Mouse (Mus musculus): Measurements from ENCODE around the gene Ubtd2. TPM values are rescaled to one million over a fixed set of nuclear protein-coding genes. Genes with fewer than 3 reads are reported as not detected.
A peak's percentile ranks its signal among the peaks of the same experiment; 100 is the strongest.
"Not testable (repeated sequence)": the region's sequence is repeated elsewhere in the genome, so short reads cannot be mapped to it uniquely, and the experiment has no call there.

The Ubtd2 gene
- total RNA-seq, 4 experiments from 2014 or later, result 11.5 to 15.9 (median 13.7) TPM

DNA sequence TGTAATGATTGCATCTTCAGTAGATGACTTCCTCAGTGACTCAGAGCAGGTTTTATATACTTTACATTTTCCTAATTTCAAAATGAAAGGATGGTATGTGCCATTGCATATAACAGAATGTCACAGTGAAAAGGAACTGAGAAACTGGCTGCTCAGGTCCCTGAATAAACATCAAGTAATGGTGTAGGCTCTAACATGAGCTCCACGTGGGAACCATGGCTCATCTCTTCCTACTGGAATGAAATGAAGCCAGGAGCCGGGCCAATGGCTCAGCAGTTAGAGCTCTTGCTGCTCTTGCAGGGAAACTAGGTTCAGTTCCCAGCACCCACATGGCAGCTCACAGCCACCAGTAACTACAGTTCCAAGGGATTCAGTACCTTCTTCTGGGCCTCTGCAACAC lies 16.8 kb downstream of the Ubtd2 start:
- no peak for DNase-seq

DNA sequence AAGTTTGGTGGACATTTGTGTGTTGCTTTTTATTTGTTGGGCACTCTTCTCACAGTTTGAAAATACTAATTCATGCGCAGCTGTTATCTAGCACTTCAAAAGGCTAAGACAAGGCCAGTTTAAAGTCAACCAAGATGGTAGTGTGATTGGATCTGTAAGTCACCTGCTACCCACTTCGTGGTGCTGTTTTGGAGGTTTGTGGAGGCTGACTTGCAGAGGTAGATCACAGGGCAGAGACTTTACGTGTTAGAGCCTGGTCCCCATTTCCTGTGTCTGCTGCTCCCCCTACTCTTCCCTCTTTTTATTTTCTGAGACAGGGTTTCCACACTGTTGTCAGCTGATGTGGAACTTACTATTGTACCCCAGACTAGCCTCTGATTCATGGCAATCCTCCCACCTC lies 19.6 kb downstream of the Ubtd2 start:
- no peak for DNase-seq

DNA sequence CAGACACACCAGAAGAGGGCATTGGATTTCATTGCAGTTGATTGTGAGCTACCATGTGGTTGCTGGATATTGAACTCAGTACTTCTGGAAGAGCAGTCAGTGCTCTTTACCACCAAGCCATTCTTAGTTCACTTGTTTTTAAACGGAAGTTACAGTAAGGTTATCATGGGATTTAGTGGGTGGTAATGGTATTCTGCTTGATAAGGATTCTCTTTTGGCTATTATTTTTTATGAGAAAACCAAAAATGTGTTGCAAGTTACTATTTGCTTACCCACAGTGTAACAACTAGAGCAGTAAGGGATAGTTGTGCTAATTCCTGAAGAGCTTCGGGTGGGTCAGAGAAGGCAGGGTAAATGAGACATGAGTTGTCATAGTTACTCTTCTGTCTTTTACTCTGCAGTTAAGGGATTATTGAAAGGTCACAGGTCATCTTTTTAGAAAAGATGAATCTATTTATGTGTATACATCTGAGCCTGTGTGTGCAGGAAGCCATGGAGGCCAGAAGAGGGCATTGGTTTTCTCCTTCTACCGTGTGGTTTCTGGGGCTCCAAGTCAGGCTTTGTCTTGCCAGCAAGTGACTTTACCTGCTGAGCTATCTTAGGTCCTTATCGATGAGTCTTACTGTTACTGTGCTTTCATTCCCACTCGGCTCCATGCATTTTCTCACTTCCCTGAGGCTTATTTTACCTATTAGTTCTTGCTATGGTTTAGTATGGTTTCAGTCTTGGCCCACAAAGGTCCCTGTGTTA lies 20.5 kb downstream of the Ubtd2 start:
- DNase-seq, result no peak

DNA sequence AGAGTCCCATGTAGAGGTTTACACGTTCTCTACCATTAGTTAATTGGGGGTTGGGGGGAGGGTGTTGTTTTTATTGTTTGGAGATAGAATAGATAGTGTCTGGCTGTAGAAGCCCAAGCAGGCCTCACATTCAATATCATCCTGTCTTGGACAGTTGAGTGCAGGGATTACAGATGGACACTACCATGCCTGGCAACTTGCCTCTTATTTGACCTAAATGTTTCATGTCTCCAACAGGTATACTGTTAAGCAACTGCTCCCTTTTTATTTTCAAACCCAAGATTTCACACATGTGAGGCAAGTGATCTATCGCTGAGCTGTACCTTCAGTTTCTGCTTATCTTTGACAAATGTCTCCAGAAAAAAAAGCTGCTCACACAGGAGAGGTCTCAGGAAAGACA lies 26.4 kb downstream of the Ubtd2 start:
- DNase-seq, result no peak

DNA sequence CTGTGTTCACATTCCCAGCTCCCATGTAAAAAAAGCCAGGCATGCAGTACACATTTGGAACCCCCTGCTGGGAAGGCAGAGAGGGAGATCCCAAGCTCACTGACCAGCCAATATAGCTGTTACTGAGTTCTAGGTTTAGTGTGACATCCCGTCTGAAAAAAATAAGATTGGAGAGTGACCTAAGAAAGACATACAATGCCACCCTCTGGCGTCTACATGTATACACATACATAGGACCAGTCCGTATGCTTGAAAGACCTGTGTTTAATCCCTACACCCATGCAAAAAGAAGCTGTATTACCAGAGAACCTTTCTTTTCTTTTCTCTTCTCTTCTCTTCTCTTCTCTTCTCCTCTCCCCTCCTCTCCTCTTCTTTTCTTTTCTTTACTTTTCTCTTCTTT lies 30.1 kb downstream of the Ubtd2 start:
- DNase-seq, result no peak

DNA sequence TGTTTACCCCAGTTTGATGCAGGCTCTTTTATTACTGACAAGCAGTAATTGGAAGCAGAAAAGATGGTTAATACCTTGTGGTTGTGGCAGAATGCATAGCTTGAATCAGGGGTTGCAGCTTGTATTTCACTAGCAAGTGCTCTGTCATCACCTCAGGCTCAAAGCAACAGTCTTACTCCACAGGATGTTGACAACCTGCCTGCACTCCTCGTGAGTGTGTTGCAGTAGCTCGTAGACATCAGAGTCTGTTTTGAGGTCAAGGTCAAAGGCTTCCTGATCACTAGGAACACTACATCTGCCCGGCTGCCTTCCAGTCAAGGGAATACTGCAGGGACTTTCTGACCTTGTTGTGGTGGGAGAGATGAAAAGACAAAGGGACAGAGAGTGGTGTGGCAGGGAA lies 31.5 kb downstream of the Ubtd2 start:
- DNase-seq, result no peak

DNA sequence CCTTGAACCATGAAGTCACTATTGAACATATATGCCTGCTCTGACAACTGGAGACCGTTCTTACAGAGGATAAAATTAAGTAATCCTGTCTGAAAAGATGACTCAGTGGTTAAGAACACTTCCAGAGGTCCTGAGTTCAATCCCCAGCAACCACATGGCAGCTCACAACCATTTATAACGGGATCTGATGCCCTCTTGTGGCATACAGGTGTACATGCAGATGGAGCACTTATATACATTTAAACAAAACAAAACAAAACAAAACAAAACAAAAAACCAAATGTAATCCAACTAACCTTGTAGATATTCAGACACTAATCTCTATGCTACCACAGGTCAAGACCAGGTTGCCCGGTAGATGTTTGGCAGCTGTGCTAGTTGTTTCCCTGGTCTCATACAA lies 32.3 kb downstream of the Ubtd2 start:
- no peak for DNase-seq

DNA sequence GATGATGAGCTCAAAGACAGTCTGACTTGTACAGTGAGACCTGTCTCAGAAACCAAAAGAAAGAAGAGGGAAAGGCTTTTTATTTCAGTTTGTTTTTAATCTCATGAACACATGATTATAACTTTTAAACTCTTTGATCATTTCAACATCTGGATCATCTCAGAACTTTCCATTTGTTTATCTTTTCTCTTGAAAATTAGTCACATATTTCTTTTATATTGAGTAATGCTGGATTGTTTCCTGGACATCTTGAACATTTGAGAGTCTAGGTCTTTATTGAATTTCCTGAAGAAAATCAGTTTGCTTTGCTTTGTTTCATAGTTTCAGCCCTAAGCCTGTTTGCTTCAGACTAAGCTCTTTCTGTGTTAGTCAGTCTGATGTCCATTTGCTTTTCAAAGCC lies 33.2 kb downstream of the Ubtd2 start:
- no peak for DNase-seq

DNA sequence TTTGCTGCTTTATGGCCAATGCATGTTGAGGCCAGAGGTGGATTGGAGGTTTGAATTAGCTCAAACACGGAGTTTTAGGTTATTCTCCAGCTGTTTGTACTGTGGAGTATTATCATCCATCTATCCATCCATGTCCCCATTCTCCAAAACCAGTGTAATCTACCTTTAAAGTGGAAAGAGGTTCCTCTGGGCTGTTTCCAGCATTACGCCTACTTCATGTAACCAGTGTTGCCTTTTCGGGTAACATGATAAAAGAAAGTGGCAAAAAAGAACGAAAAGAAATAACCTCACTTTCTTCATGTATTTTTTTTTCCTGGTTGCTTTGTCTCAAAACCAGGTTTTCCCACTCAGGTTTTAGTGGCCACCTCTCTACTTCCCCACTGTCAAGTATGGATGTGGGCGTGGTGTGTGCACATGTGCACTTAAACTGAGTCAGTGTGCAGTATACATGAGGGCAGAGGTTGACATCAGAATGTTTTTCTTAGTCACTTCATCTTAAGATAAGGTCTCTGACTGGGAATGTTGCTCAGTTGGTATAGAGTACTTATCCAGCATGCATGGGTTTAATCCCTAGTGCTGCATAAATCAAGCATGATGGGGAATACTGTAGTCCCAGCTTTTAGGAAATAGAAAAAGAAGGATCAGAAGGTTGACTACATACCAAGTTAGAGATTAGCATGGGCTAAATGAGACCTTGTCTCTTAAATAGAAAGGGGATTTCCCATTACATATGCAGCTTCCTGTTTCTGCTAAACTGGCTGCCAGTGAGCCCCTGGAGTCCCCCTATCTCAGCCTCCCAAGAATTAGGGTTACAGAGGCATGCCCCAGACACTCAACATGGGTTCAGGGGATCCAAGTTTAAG lies 33.9 kb downstream of the Ubtd2 start:
- DNase-seq, result no peak

DNA sequence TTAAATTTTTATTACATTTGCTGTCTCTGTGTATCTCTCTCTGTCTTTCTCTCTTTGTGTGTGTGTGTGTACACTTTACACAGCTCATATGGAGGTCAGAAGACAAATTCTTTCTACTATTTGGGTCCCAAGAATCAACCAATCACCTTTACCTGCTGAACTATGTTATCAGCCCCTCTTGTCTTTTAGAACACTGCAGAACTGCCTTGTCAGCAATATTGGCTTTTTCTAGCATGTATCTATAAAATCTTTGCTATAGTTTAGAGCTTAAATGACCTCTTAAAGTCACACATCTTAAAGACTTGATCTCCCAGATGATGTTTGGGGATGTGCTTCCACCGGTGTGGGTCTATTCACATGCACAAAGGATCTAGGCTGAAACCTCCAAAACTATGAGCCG lies 35.9 kb downstream of the Ubtd2 start:
- no peak for DNase-seq

DNA sequence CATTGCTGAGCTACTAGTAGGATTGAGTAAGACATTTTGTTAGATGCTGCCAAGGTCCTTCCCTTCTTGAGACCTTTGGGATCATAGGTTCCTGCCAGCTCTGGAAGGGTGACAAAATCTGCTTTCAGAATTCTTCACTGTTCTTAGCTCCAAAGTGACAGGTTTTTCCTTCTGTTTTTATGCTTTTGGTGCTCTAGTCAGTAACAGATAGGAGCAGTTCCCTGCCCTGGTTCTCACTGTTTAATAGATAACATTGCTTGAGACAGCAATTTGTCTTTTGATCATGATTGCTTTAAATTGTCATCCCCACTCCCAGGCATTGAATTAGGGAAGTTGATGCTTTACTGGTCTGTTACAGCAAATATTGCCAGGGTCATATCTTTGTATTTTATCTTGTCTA lies 38.1 kb downstream of the Ubtd2 start:
- DNase-seq, result no peak

DNA sequence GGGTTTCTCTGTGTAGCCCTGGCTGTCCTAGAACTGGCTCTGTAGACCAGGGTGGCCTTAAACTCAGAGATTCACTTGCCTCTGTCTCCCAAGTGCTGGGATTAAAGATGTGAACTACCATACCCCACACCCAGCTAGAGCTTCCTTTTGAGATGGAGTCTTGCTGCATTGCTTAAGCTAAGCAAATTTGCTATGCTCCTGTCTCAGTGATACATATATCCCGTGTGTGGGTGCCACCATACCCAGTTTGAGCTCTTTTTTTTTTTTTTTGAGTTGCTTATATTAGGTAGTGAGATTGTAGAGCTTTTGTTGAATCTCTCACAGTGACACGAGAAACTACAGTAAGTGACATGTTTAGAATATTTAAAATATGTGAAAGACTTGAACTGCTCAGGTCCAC lies 40.1 kb downstream of the Ubtd2 start:
- no peak for DNase-seq

DNA sequence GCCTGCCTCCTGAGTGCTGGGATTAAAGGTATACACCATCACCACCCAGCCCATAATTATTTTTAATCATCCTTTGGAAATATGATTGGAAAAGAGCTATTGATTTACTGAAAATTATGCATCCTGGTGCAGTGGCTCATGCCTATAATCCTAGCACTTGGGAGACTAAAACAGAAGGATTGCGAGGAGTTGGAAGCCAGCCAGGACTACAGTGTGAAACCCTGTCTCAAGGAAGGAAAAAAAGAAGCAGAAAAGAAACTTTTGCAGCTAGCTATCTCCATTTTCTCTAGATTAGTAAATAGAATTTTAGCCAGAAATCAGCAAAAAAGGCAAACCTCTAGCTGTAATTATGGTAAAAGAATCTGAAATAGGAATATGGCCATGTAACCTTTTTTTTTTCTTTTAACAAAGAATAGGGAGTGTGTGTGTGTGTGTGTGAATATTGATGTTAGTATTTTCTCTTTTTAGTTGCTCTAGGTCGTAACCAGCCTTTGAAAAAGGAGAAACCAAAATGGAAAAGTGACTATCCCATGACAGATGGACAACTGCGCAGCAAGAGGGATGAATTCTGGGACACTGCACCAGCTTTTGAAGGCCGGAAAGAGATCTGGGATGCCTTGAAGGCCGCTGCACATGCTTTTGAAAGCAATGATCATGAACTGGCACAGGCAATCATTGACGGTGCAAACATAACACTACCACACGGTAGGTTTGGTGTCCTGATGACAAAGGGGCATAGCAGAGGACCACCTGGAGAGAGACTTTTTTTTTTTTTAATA lies 43.8 kb downstream of the Ubtd2 start:
- peak; percentile 30 for DNase-seq

DNA sequence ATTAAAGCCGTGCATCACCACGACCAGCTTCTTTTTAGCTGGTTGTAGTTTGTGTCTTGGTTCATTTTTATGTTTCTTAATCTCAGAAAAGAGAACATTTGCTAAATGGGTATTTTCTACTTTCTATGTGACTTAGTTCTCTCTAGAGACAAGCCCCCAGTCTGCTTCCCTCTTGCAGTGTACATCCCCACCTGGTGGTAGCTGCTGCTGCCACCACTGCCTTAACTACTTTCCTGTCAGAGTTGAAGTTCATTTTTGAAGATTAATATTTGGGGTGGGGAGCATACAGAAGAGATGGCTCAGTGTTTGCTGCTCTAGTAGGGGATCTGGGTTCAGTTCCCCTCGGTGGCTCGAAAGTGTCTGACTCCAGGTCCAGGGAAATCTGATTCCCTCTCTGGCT lies 44.8 kb downstream of the Ubtd2 start:
- DNase-seq, result no peak

DNA sequence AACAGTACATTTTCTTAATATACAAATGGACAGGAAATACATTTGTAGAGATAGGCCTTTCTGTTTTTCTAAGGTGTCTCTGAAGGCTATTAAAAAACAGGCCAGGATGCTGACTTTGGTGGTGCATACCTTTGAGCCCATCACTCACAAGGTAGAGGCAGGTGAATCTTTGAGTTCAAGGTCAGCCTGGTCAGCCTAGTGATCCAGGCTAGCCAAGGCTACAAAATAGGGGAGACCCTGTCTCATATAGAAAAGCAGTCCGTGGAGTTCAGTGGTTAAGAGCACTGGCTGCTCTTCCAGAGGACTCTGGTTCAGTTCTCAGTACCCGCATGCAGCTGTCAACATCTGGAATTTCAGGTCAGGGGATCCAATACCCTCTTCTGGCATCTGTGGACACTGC lies 48.5 kb downstream of the Ubtd2 start:
- no peak for DNase-seq

DNA sequence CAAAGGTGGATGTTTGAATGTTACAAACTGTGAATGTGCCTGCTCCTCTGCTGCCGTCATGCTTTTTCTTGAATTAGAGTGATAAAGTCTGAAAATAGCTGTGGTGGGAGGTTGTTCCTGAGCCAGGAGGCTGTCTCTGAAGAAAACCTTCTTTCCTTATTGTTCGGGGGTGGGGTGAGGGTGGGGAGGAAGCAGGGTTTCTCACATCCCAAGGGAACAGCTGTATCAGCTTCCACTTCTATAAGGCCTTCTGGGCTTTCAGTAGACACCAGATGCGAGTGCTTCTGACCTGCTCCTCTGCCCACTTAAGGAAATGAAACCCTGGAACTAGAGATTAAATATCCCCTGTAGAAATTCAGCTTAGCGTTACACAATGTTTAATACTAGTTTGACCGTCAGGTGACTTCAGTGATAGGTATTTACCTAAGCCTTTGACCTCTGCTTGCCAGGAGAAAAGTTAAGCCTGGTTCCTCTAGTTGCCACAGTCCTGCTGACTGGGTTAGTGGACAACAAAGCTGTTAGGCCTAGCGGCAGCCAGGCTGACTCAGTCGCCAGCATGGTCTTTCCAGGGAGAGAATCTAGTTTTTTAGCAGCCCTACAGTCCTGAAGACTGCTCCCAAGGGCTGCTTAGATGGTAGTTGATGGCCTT lies 50.0 kb downstream of the Ubtd2 start:
- DNase-seq, result no peak

DNA sequence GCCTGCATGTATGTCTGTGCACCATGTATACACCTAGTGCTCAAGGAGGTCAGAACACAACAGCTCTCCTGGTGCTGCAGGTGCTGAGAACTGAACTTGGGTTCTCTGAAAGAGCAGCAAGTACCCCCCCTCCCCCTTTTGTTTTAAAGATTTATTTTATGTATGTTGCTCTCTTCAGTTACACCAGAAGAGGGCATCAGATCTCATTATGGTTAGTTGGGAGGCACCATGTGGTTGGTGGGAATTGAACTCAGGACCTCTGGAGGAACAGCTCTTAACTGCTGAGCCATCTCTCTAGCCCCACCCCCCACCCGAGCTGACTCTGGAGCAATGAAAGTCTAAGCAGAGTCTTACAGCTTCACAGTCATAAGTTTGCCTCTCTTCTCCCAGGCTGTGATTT lies 55.8 kb downstream of the Ubtd2 start:
- DNase-seq, result no peak

DNA sequence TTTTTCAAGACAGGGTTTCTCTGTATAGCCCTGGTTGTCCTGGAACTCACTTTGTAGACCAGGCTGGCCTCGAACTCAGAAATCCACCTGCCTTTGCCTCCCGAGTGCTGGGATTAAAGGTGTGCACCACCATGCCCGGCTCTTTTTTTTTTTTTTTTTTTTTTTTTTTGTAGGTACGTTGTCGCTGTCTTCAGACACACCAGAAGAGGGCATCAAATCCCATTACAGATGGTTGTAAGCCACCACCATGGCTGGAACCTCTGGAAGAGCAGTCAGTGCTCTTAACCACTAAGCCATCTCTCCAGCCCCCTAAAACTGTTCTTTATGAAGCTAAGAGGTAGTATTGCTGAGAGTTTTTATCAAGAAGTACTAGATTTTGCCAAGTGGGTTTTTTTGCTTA lies 59.7 kb downstream of the Ubtd2 start:
- DNase-seq, result not testable (repeated sequence)

DNA sequence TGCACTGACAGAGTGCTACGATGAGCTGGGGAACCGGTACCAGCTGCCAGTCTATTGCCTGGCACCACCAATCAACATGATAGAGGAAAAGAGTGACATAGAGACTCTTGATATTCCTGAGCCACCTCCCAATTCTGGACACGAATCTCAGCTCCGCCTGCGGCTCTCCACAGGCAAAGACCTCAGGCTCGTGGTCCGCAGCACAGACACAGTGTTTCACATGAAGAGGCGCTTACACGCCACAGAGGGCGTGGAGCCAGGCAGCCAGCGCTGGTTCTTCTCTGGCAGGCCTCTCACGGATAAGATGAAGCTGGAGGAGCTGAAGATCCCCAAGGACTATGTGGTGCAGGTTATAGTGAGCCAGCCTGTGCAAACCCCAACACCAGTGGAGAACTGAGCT lies 60.9 kb downstream of the Ubtd2 start:
- DNase-seq, result no peak

DNA sequence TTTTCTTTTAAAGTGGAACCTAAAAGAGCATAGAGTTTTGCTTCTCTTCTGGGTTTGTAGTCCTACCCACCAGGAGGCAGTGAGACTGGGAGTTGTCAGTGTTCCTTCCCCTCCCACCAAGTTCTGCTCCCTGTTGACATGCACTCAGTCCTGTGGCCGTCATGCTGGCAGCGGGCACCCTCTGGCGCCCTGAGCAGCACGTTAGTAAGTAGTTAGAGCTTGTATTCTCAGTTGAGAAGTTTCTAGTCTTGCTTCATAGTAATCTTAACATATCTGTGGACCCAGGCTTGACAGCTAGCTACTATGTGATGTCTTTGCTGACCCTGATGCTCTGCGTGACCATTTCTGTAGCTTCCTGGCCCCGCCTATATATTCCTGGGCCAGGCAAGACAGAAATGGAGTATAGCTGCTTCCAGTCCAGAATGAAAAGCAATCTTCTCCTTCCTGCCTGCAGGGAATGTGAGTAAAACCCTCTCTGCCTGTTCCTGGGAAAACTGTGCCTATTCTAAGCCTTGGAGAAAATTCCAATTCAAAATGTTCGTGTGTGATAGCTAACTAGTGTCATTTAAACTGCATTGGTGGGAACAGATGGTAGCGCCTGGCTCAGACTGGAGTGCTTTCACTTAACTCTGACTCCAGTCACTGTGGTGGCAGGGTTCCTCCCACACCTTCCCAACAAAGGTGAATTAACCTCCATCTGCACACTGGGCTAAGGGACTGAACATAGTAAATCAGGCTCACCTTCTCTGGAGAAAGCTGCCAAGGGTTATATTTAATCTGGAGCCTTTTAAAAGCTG lies 61.9 kb downstream of the Ubtd2 start:
- no peak for DNase-seq

DNA sequence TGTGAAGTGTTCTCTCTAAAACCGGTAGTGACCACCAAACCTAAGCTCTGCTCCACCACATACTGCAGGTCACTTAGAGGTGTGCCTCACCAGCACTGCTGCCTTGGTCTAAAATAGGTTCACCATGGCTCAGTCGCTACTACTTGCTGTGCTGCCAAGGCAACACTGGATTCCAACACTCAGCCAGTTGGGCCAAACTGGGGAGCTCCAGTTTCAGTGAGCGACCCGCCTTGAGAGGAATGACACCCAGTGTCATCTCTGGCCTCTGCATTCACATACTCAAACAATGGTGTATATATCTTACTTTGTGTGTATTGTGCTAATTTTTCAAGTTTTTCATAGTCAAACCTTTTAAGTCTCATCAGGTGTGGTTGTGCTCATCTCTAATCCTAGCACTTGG lies 63.6 kb downstream of the Ubtd2 start:
- no peak for DNase-seq

DNA sequence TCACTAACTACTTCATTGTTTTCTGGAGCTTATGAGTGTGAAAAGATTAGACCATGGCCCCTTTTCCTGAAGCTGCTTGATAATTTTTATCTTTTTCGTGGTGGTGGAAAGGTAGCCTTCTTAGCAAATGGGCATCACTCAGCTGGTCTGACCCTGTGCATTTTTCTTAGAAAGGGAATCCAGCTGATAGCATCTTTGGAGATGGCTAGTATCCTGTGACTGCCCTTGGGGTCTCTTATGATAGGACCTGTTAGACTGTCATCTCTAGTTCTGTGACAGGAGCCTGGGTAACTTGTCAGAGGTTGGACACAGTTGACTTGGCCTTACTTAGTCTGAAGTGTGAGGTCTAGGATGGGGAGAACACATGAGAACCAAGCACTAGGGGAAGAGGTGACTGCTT lies 64.2 kb downstream of the Ubtd2 start:
- no peak for DNase-seq

Data from adrenal gland, adult 8-10 months (tissue).